In the genomic region with DNA sequence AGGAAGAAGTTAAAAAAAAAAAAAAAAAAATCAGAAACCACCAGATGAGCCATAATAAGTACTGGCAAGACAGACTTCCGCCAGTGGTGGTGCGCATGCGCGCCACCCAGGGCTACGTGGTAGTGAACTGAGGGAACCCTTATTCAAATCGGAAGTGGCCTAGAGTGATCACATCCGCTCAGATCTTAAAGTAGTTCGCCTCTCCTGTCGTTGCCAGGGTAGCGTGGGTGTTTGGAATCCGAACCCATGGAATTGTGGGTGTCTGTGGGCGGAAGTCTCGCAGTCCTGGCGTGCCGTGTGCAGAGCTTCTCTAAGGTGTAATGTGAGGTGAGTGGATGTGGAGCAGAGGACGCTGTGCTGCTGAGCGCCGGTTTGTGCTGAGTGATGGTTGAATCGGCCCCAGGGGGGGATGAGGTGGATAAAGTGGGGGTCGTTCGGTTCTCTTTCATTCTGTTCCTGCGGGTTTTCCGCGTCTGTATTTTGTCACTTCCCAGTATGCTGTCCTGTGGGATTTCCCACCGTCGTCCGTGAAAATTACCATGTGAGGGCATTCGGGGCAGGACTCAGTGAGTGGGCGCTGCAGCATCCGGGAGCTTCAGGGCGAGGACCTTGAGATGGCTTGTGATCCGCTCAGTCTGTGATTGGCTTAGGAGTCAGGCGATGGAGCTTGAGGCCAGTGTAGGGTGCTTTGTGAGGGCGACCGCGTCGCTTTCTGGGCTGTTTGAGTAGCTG, we compare ENCODE assay signal across 8 mouse cellular contexts. TPM values are rescaled to one million over a fixed set of nuclear protein-coding genes. Genes with fewer than 3 reads are reported as not detected.
DNase-seq lines count a peak whose midpoint lies in the region; ATAC-seq and TF ChIP-seq lines count a peak whose summit lies in the region.

Gene Zfp719 (plus strand): TSS at position 171 of the 732 bp plus-strand sequence.

- TF ChIP-seq EP300 in lung, postnatal 0 days (IDR thresholded peaks at IDR 0.05), result peak; percentile 59

- H3K27me3 ChIP-seq in hindbrain, embryonic 10.5 days (ENCODE audit: insufficient read depth, poor library complexity, severe bottlenecking), result no peaks in the 10 kb centered on the region
- H3K27me3 ChIP-seq in lung, postnatal 0 days (replicated peaks; ENCODE audit: insufficient read depth, low read length), result no peaks in the 10 kb centered on the region

- DNase-seq in MN1 (ENCODE audit: low spot score), result peak; percentile 96
- DNase-seq in cerebellum, adult 9-10 months, result peak; percentile 94
- DNase-seq in hindbrain, embryonic 10.5 days (ENCODE audit: low spot score), result peak; percentile 93
- DNase-seq in layer of hippocampus, adult 9-11 months, result peak; percentile 98
- peak; percentile 99 for DNase-seq in lung, postnatal 0 days (ENCODE audit: low spot score)
- peak; percentile 74 for DNase-seq in ovary, postnatal 14 days (ENCODE audit: low spot score)
- DNase-seq in thymus, postnatal 14 days, result peak; percentile 92

- TF ChIP-seq CTCF in lung, postnatal 0 days (IDR thresholded peaks at IDR 0.05), result no peak; the same call in 1 of the 2 replicates

- under 1% methylated on average over 37 of the region's 37 CpGs for WGBS in hindbrain, embryonic 10.5 days
- WGBS in lung, postnatal 0 days, result 1% methylated on average over 37 of the region's 37 CpGs

- peak within 1 kb of the TSS; percentile 87 for H3K27ac ChIP-seq in hindbrain, embryonic 10.5 days
- peak within 1 kb of the TSS; percentile 76 for H3K27ac ChIP-seq in lung, postnatal 0 days (ENCODE audit: low read length)

- peak within 1 kb of the TSS; percentile 63 for H3K4me3 ChIP-seq in hindbrain, embryonic 10.5 days
- peak within 1 kb of the TSS; percentile 75 for H3K4me3 ChIP-seq in lung, postnatal 0 days (ENCODE audit: low read depth, low read length)

- H3K9ac ChIP-seq in lung, postnatal 0 days (replicated peaks; ENCODE audit: low read depth), result peak within 1 kb of the TSS; percentile 46

- peaks cover 21% of the 10 kb centered on the region for H3K4me1 ChIP-seq in hindbrain, embryonic 10.5 days (replicated peaks)
- 0 out of 2 replicates have a peak, but pooled peaks cover 3% of the 10 kb centered on the region for H3K4me1 ChIP-seq in lung, postnatal 0 days (ENCODE audit: insufficient read depth, low read depth, low read length)

- H3K36me3 ChIP-seq in hindbrain, embryonic 10.5 days, result peaks cover 27% of the 10 kb centered on the region
- peaks cover 3% of the 10 kb centered on the region for H3K36me3 ChIP-seq in lung, postnatal 0 days (ENCODE audit: insufficient read depth, low read length)

- H3K9me3 ChIP-seq in hindbrain, embryonic 10.5 days, result no peaks in the 10 kb centered on the region
- H3K9me3 ChIP-seq in lung, postnatal 0 days (ENCODE audit: low read length), result no peaks in the 10 kb centered on the region

- peak within 1 kb of the TSS; percentile 77 for H3K4me2 ChIP-seq in lung, postnatal 0 days (replicated peaks; ENCODE audit: low read depth, low read length)

- peak; percentile 92 for ATAC-seq in frontal cortex, adult (ENCODE audit: low TSS enrichment)
- ATAC-seq in lung, postnatal 0 days, result peak; percentile 99

RNA-seq across cellular contexts. Expression of gene Zfp719, which starts in this region (rescaled TPM):
- polyA plus RNA-seq in hindbrain, embryonic 10.5 days (2016; fragmentation: Nextera tagmentation; extraction: Ambion mirVana), result 12.7 and 15.7 TPM in 2 replicates
- 5.7 and 6.0 TPM in 2 replicates for polyA plus RNA-seq in lung, postnatal 0 days (2015; fragmentation: Nextera tagmentation; extraction: Ambion mirVana)

Comparison
In these comparisons a context has a peak if more than half of its experiments do, and no peak if none do; other contexts are left out.
1. Peak in every context shown above with its lines: DNase-seq, ATAC-seq, H3K4me3 ChIP-seq and H3K27ac ChIP-seq.